Mouse (Mus musculus) forelimb bud, embryonic 11.5 days (tissue): ENCODE measurements around the gene Sphk1.

ENCODE experiments used
- DNase-seq: peaks from one replicate; pipeline ENCODE4 v3.0.0-alpha.2; 2012; ENCODE audit warnings: low read depth, low spot score

Gene Sphk1

GRCm38 (mm10) chr11:116508689-116509088, 22.0 kb upstream of the Sphk1 start:
- DNase-seq: peak; percentile 52

GRCm38 (mm10) chr11:116511301-116511868, 19.3 kb upstream of the Sphk1 start:
- DNase-seq: no peak

- DNase-seq: no peak
These were observed 18.6 kb upstream of the Sphk1 start for GRCm38 (mm10) chr11:116512154-116512553.

- no peak for DNase-seq
These were observed 17.7 kb upstream of the Sphk1 start for GRCm38 (mm10) chr11:116512987-116513386.

- no peak for DNase-seq
These were observed 17.1 kb upstream of the Sphk1 start for GRCm38 (mm10) chr11:116513531-116514038.

- DNase-seq: no peak
These were observed 15.2 kb upstream of the Sphk1 start for GRCm38 (mm10) chr11:116515330-116516020.

GRCm38 (mm10) chr11:116518482-116518881, 12.2 kb upstream of the Sphk1 start:
- DNase-seq: no peak

- no peak for DNase-seq
These were observed 9.6 kb upstream of the Sphk1 start for GRCm38 (mm10) chr11:116521143-116521542.

- DNase-seq: no peak
These were observed 8.7 kb upstream of the Sphk1 start for GRCm38 (mm10) chr11:116522046-116522445.

- DNase-seq: no peak
These were observed 7.6 kb upstream of the Sphk1 start for GRCm38 (mm10) chr11:116522886-116523698.

GRCm38 (mm10) chr11:116523699-116524189, 7.0 kb upstream of the Sphk1 start:
- no peak for DNase-seq

GRCm38 (mm10) chr11:116528636-116529320, 1.9 kb upstream of the Sphk1 start:
- no peak for DNase-seq

- DNase-seq: no peak
These were observed 856 bp downstream of the Sphk1 start for GRCm38 (mm10) chr11:116531371-116532191.

- no peak for DNase-seq
These were observed 1.6 kb downstream of the Sphk1 start for GRCm38 (mm10) chr11:116532262-116532809.

- peak; percentile 38 for DNase-seq
These were observed 2.1 kb downstream of the Sphk1 start for GRCm38 (mm10) chr11:116532810-116533338.

- DNase-seq: no peak
These were observed 2.8 kb downstream of the Sphk1 start for GRCm38 (mm10) chr11:116533341-116534153.

- DNase-seq: peak; percentile 82
These were observed 3.6 kb downstream of the Sphk1 start for GRCm38 (mm10) chr11:116534154-116534865.

GRCm38 (mm10) chr11:116536685-116537084, 6.0 kb downstream of the Sphk1 start:
- no peak for DNase-seq

- no peak for DNase-seq
These were observed 6.7 kb downstream of the Sphk1 start for GRCm38 (mm10) chr11:116537388-116537787.
